Comparison of ENCODE assay signal across 9 mouse cellular contexts in genomic region chr13:55182173-55182894, GRCm38 (mm10). TPM values are rescaled to one million over a fixed set of nuclear protein-coding genes. Genes with fewer than 3 reads are reported as not detected.
DNase-seq lines count a peak whose midpoint lies in the region; ATAC-seq and TF ChIP-seq lines count a peak whose summit lies in the region.
"Had no signal": no experiment of that assay in that cellular context is flagged by ENCODE, and none has a peak within 500 bp of the region (broad histone marks: within the 10 kb centered on the region; RNA-seq: fewer than 3 reads in every experiment).

No protein-coding gene starts in this region.

- no peaks in the 10 kb centered on the region for H3K36me3 ChIP-seq in hindbrain, embryonic 10.5 days
- no peaks in the 10 kb centered on the region for H3K36me3 ChIP-seq in neural tube, embryonic 15.5 days

- H3K9me3 ChIP-seq in hindbrain, embryonic 10.5 days = no peaks in the 10 kb centered on the region
- no peaks in the 10 kb centered on the region for H3K9me3 ChIP-seq in neural tube, embryonic 15.5 days (replicated peaks)

- peak overlapping the region; percentile 50 for H3K4me3 ChIP-seq in hindbrain, embryonic 10.5 days
- peak overlapping the region; percentile 64 for H3K4me3 ChIP-seq in lung, adult 2 months (replicated peaks; ENCODE audit: extremely low read depth, low read depth, low read length)
- peak overlapping the region; percentile 31 for H3K4me3 ChIP-seq in neural tube, embryonic 15.5 days (replicated peaks)
- H3K4me3 ChIP-seq: megakaryocyte, embryonic 14.5 days had no signal

- H3K4me2 ChIP-seq in neural tube, embryonic 15.5 days = peak overlapping the region; percentile 56

- DNase-seq in WW6 (ENCODE audit: low read depth, low spot score) = peak; percentile 76
- DNase-seq in cerebellum, postnatal 10 days = peak; percentile 80 to 81
- DNase-seq in frontal cortex, postnatal 10 days (ENCODE audit: low spot score in 2 of 2) = peak; percentile 51 to 59
- DNase-seq in hindbrain, embryonic 10.5 days (ENCODE audit: low spot score) = peak; percentile 79
- peak; percentile 36 for DNase-seq in layer of hippocampus, adult 9-10 months (ENCODE audit: low spot score)
- DNase-seq in lung, adult 2 months = peak; percentile 85
- DNase-seq in testis, postnatal 10 days (ENCODE audit: low spot score) = peak; percentile 76

- peak; percentile 80; the same call in 1 of the 2 replicates for TF ChIP-seq POLR2A in lung, adult 2 months (IDR thresholded peaks at IDR 0.05; ENCODE audit: borderline replicate concordance, extremely low read depth, low read depth, low read length)

- peak; percentile 85 for TF ChIP-seq CTCF in lung, adult 2 months (IDR thresholded peaks at IDR 0.05; ENCODE audit: insufficient read depth, low read length)

- H3K9ac ChIP-seq in neural tube, embryonic 15.5 days (replicated peaks) = peak overlapping the region; percentile 36; the same call in 1 of the 2 replicates

- peak overlapping the region; percentile 84 for H3K27ac ChIP-seq in hindbrain, embryonic 10.5 days
- H3K27ac ChIP-seq in neural tube, embryonic 15.5 days (replicated peaks) = peak overlapping the region; percentile 81

- no peaks in the 10 kb centered on the region for H3K27me3 ChIP-seq in hindbrain, embryonic 10.5 days (ENCODE audit: insufficient read depth, poor library complexity, severe bottlenecking)
- H3K27me3 ChIP-seq in neural tube, embryonic 15.5 days (replicated peaks) = no peaks in the 10 kb centered on the region
- H3K27me3 ChIP-seq: megakaryocyte, embryonic 14.5 days had no signal

- WGBS in hindbrain, embryonic 10.5 days = 3% methylated on average over 23 of the region's 23 CpGs
- WGBS in lung, adult 2 months = 2% methylated on average over 23 of the region's 23 CpGs
- 4% methylated on average over 23 of the region's 23 CpGs for WGBS in neural tube, embryonic 15.5 days

- H3K4me1 ChIP-seq in hindbrain, embryonic 10.5 days (replicated peaks) = peaks cover 7% of the 10 kb centered on the region; the same call in 1 of the 2 replicates
- no peaks in the 10 kb centered on the region for H3K4me1 ChIP-seq in lung, adult 2 months (ENCODE audit: control insufficient read depth, insufficient read depth, low read length)
- H3K4me1 ChIP-seq in neural tube, embryonic 15.5 days = peaks cover 8% of the 10 kb centered on the region

- peak; percentile 76 for ATAC-seq in neural tube, embryonic 15.5 days (ENCODE audit: low FRiP score)

RNA-seq across cellular contexts. Expression of gene Nsd1, which starts 27.2 kb away (rescaled TPM):
- 69.3 and 73.9 TPM in 2 replicates for polyA plus RNA-seq in hindbrain, embryonic 10.5 days (2016; fragmentation: Nextera tagmentation; extraction: Ambion mirVana)
- 16.7 and 21.6 TPM in 2 replicates for polyA plus RNA-seq in lung, adult 2 months (2012; rRNA removed)
- polyA plus RNA-seq in neural tube, embryonic 15.5 days (2015; fragmentation: Nextera tagmentation; extraction: Ambion mirVana) = 51.4 and 52.1 TPM in 2 replicates

RNA-seq across cellular contexts. Expression of gene Fgfr4, which starts 29.9 kb away (rescaled TPM):
- 0.67 and 1.3 TPM in 2 replicates for polyA plus RNA-seq in hindbrain, embryonic 10.5 days (2016; fragmentation: Nextera tagmentation; extraction: Ambion mirVana)
- polyA plus RNA-seq in lung, adult 2 months (2012; rRNA removed) = 63.3 TPM in 2 replicates
- polyA plus RNA-seq in neural tube, embryonic 15.5 days (2015; fragmentation: Nextera tagmentation; extraction: Ambion mirVana) = 1.7 and 2.2 TPM in 2 replicates

RNA-seq across cellular contexts. Expression of gene Gm17617, which starts 49.0 kb away (rescaled TPM):
- not detected in 2 replicates for polyA plus RNA-seq in hindbrain, embryonic 10.5 days (2016; fragmentation: Nextera tagmentation; extraction: Ambion mirVana)
- polyA plus RNA-seq in lung, adult 2 months (2012; rRNA removed) = not detected in 2 replicates
- not detected in 2 replicates for polyA plus RNA-seq in neural tube, embryonic 15.5 days (2015; fragmentation: Nextera tagmentation; extraction: Ambion mirVana)

Comparison
In these comparisons a context has a peak if more than half of its experiments do, and no peak if none do; other contexts are left out.
1. Peak in every context shown above with its lines: DNase-seq, ATAC-seq, H3K4me3 ChIP-seq and H3K27ac ChIP-seq.
2. RNA of gene Fgfr4, which starts 29.9 kb away (polyA plus RNA-seq): 63.3 TPM in lung, adult 2 months; 1.7 to 2.2 TPM in neural tube, embryonic 15.5 days and 0.67 to 1.3 TPM in hindbrain, embryonic 10.5 days; every median in the first group is over 10 times any median in the second.